Mouse (Mus musculus): ENCODE measurements at regions not wholly inside any gene's neighbourhood (a gene's known extent, or its start where the extent isn't known, plus 50 kb on each side); places are given as distances from the start of the nearest gene placed in this dataset.
"Not testable (repeated sequence)": the region's sequence is repeated elsewhere in the genome, so short reads cannot be mapped to it uniquely, and the experiment has no call there.

DNA sequence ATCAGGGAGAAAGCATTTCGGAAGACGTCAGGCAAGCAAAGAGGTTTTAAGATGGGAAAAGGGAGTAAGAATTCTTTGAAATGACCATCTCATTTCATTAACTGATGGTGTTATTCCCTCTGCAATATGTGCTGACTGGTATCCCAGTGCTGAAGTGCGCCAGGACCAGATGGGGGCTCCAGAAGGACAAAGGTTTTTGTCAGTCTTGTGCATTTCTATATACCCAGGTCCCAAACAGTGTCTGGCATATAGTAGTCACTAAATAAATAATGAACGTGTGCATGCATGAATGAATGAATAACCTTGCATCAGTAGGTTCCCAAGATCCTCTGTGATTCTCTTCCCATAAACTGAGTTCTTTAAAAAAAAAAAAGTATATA is 119.3 kb upstream of the Creb1 start:
- Histone ChIP-seq H3K9ac (no peak overlapping the region), H3K4me1 (no peaks in the 10 kb centered on the region), H3K36me3 (no peaks in the 10 kb centered on the region), H3K9me3 (no peaks in the 10 kb centered on the region), H3K4me3 (replicated peaks) (no peak overlapping the region), H3K27ac (no peak overlapping the region), H3K27me3 (replicated peaks) (no peaks in the 10 kb centered on the region), H3K4me2 (no peak overlapping the region)
- WGBS: 72% methylated on average over 4 of the region's 4 CpGs
- ATAC-seq (ENCODE audit: insufficient read depth, low FRiP score, low read depth): no peak

- Histone ChIP-seq H3K4me2 (no peak overlapping the region), H3K4me1 (no peaks in the 10 kb centered on the region), H3K9ac (no peak overlapping the region), H3K27ac (no peak overlapping the region), H3K9me3 (no peaks in the 10 kb centered on the region), H3K27me3 (replicated peaks) (no peaks in the 10 kb centered on the region), H3K36me3 (no peaks in the 10 kb centered on the region), H3K4me3 (replicated peaks) (no peak overlapping the region)
- no peak for ATAC-seq (ENCODE audit: insufficient read depth, low FRiP score, low read depth)
- 59% methylated on average over 10 of the region's 10 CpGs for WGBS
Measured at GRCm38 (mm10) chr1:64412481-64413180, 119.8 kb upstream of the Creb1 start.

- H3K4me1 ChIP-seq: no peaks in the 10 kb centered on the region
- H3K4me2 ChIP-seq: no peak overlapping the region
- ATAC-seq (ENCODE audit: insufficient read depth, low FRiP score, low read depth): no peak
- no peak overlapping the region for H3K27ac ChIP-seq
- no peaks in the 10 kb centered on the region for H3K9me3 ChIP-seq
- no peaks in the 10 kb centered on the region for H3K36me3 ChIP-seq
- 75% methylated on average over 4 of the region's 4 CpGs for WGBS
- no peak overlapping the region for H3K9ac ChIP-seq
- no peak overlapping the region for H3K4me3 ChIP-seq (replicated peaks)
- H3K27me3 ChIP-seq (replicated peaks): no peaks in the 10 kb centered on the region
Measured at GRCm38 (mm10) chr1:64411851-64412480, 120.5 kb upstream of the Creb1 start.

DNA sequence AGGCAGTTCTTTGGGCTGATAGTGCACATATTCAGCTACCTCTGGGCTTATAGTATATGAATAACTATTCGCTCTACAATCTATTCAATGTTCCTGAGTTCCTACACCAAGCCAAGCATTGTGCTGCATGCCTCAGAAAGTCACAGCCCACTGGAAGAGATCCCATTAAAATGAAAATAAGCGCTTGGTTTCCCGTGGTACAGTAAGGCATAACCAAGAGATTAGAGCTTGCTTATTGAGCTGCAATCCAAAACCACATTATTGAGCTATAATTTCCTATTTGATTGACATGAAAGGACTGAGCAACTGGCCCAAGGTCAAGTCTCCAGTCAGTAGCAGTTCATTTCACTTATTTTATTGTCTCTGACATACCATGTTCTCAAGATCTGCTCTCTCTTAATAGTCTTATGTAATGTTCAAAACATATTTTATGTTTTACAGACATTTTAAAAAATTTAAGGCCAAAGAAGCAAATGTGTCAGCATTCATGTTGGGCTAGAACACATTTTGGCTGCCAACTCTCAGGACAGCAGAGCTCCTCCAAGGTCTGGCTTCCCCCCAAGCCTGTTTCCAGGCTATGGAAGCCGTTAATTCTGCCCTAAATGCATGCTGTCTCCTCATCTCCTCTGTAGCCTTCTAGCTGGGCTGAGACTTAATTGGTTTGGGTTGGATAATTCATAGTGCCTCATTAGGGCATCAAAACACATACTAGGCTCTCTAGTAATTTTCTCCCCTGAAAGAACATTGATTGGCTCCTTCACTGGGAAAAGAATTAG is 123.5 kb upstream of the Creb1 start:
- Histone ChIP-seq H3K9me3 (no peaks in the 10 kb centered on the region), H3K4me3 (replicated peaks) (no peak overlapping the region), H3K9ac (no peak overlapping the region), H3K4me2 (no peak overlapping the region), H3K27ac (no peak overlapping the region), H3K36me3 (no peaks in the 10 kb centered on the region), H3K4me1 (no peaks in the 10 kb centered on the region), H3K27me3 (replicated peaks) (no peaks in the 10 kb centered on the region)
- ATAC-seq (ENCODE audit: insufficient read depth, low FRiP score, low read depth): no peak
- WGBS: 76% methylated on average over 4 of the region's 4 CpGs

DNA sequence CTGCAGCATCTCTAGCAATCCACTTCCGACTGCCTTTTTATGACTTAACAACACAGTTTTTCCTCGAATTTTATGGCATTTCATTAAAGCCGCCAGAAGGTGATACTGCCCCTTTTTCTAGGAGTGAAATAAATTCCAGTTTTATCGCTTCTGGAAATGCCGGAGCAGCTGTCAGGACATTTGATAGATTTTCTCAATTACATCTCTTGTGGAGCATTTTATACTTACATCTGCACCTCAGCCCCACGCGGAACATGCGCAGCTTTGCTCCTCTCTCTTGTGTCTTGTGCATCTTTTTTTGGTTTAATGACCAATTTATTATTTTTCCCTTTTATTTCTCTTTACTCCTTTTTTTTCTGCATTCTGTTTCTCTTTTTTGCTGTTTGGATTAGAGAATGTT is 140.9 kb upstream of the Creb1 start:
- no peaks in the 10 kb centered on the region for H3K4me1 ChIP-seq
- no peak overlapping the region for H3K27ac ChIP-seq
- no peaks in the 10 kb centered on the region for H3K36me3 ChIP-seq
- no peak for ATAC-seq (ENCODE audit: insufficient read depth, low FRiP score, low read depth)
- H3K9ac ChIP-seq: no peak overlapping the region
- 68% methylated on average over 8 of the region's 8 CpGs for WGBS
- no peak overlapping the region for H3K4me2 ChIP-seq
- H3K4me3 ChIP-seq (replicated peaks): no peak overlapping the region
- no peaks in the 10 kb centered on the region for H3K9me3 ChIP-seq
- H3K27me3 ChIP-seq (replicated peaks): no peaks in the 10 kb centered on the region

DNA sequence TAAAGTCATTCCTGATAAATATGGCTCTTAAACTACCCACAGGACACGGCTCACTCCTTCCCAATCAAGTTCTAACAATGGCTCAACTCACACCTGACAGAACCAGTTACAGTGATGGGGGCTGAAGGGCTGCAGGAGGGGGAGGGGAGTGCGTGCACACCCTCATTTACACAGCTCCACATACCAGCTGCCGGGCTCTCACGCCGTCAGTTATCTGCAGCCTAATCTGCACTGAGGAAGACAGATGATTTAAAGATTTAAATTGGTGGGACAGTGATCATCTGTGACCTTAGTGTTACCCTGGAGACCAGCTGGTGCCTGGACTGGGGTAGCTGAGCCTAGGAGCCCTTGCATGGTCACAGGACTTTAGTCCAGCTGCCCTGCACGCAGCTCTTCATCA is 151.2 kb upstream of the Creb1 start:
- Histone ChIP-seq H3K4me3 (replicated peaks) (no peak overlapping the region), H3K4me2 (no peak overlapping the region), H3K27ac (no peak overlapping the region), H3K4me1 (peaks cover 7% of the 10 kb centered on the region; the same call in 1 of the 2 replicates), H3K9me3 (no peaks in the 10 kb centered on the region), H3K9ac (no peak overlapping the region), H3K27me3 (replicated peaks) (no peaks in the 10 kb centered on the region), H3K36me3 (no peaks in the 10 kb centered on the region)
- 8% methylated on average over 6 of the region's 6 CpGs for WGBS
- ATAC-seq (ENCODE audit: insufficient read depth, low FRiP score, low read depth): peak; percentile 39; the same call in 1 of the 2 replicates

DNA sequence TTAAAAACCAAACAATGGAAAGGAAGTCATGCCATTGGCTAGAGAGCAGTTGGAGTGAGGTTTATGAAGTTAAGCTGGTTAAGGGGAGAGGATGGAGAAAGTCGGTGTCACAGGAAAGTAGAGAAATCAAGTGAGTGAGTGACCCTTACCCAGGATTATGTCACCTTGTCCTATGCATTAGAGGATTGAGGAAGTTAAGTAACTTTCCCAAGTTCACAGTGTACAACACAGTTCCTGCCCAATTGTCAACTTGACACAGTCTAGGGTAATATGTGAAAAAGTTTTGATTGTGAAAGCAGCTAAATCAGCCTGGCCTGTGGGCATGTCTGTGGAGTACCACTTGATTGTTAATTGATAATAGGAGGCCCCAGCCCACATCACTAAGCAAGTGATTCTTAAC is 156.0 kb upstream of the Creb1 start:
- not testable (repeated sequence) for H3K4me2 ChIP-seq; H3K4me1 ChIP-seq; H3K4me3 ChIP-seq (replicated peaks); H3K36me3 ChIP-seq; H3K27ac ChIP-seq; H3K27me3 ChIP-seq (replicated peaks); ATAC-seq (ENCODE audit: insufficient read depth, low FRiP score, low read depth); H3K9ac ChIP-seq; H3K9me3 ChIP-seq
- WGBS: 79% methylated on average over 1 of the region's 1 CpGs

- WGBS: 53% methylated on average over 13 of the region's 13 CpGs
- no peak overlapping the region for H3K4me2 ChIP-seq
- no peaks in the 10 kb centered on the region for H3K36me3 ChIP-seq
- H3K9me3 ChIP-seq: no peaks in the 10 kb centered on the region
- ATAC-seq (ENCODE audit: insufficient read depth, low FRiP score, low read depth): no peak
- H3K9ac ChIP-seq: no peak overlapping the region
- H3K4me3 ChIP-seq (replicated peaks): no peak overlapping the region
- no peaks in the 10 kb centered on the region for H3K27me3 ChIP-seq (replicated peaks)
- H3K27ac ChIP-seq: no peak overlapping the region
- no peaks in the 10 kb centered on the region for H3K4me1 ChIP-seq
Measured at GRCm38 (mm10) chr1:64374286-64375071, 158.0 kb upstream of the Creb1 start.

DNA sequence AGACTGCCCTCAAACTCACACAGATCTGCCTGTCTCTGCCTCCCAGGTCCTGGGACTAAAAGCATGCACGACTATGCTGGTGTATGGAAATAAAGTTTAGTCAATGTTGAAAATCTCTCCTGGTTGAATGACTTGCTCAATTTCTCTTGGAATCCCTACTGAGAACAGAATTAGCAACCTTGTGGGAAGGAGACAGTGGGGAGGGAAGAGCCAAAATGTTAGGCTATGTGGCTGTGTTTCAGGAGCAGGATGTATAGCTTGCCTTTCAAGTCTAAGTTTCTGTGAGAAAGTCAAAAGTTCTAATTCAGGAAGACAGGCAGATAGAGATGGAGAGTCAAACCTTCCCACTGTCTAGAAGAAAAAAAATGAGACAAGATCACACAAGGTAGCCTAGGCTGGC is 168.3 kb upstream of the Creb1 start:
- WGBS: 79% methylated on average over 1 of the region's 1 CpGs
- Histone ChIP-seq H3K4me1 (no peaks in the 10 kb centered on the region), H3K9ac (no peak overlapping the region), H3K9me3 (no peaks in the 10 kb centered on the region), H3K36me3 (no peaks in the 10 kb centered on the region), H3K4me3 (replicated peaks) (no peak overlapping the region), H3K4me2 (no peak overlapping the region), H3K27me3 (replicated peaks) (no peaks in the 10 kb centered on the region), H3K27ac (no peak overlapping the region)
- ATAC-seq (ENCODE audit: insufficient read depth, low FRiP score, low read depth): no peak

GRCm38 (mm10) chr1:64361959-64362638 is 170.3 kb upstream of the Creb1 start:
- Histone ChIP-seq H3K27me3 (replicated peaks) (no peaks in the 10 kb centered on the region), H3K36me3 (no peaks in the 10 kb centered on the region), H3K9me3 (no peaks in the 10 kb centered on the region), H3K4me3 (replicated peaks) (no peak overlapping the region), H3K9ac (no peak overlapping the region), H3K4me1 (no peaks in the 10 kb centered on the region), H3K27ac (no peak overlapping the region), H3K4me2 (no peak overlapping the region)
- 76% methylated on average over 4 of the region's 4 CpGs for WGBS
- ATAC-seq (ENCODE audit: insufficient read depth, low FRiP score, low read depth): no peak

DNA sequence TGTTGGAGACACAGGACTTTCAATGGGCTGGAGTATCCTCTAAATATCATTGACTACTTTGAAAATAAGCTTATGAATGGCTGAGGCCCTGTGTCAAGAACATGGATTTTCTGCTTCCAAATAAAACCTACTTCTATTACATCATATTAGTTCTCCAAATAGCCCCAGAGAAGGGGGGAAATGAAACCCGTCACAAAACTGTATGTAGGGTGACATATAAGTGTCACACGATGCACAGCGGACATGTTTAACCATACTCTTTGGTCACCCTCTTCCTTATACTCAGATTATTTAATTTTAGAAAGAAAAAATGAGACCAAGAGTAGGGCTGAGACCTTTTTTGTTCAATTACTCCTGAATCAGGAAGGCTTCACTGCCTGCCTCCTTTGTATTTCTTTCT is 189.2 kb upstream of the Creb1 start:
- Histone ChIP-seq H3K9me3 (no peaks in the 10 kb centered on the region), H3K4me3 (replicated peaks) (no peak overlapping the region), H3K27me3 (replicated peaks) (no peaks in the 10 kb centered on the region), H3K27ac (no peak overlapping the region), H3K4me1 (no peaks in the 10 kb centered on the region), H3K9ac (no peak overlapping the region), H3K36me3 (no peaks in the 10 kb centered on the region), H3K4me2 (no peak overlapping the region)
- no peak for ATAC-seq (ENCODE audit: insufficient read depth, low FRiP score, low read depth)
- 76% methylated on average over 3 of the region's 3 CpGs for WGBS
